Mouse (Mus musculus) T-helper 1 cell (primary cell): Measurements from ENCODE around the gene Olfr202.
"Not testable (repeated sequence)": the region's sequence is repeated elsewhere in the genome, so short reads cannot be mapped to it uniquely, and the experiment has no call there.

Experiments
- in situ Hi-C: fragments of 300-600 bp; cut with MboI, MseI; formaldehyde crosslinking; loops from one replicate; pipeline ENCODE4 v1.15.1; 2025; ENCODE audit warnings: high pct_unique_total_duplicates

Gene Olfr202

GRCm38 (mm10) chr16:59286693-59287092 is at the start of gene Olfr202:
Gene Olfr202, minus strand, starts transcription at chr16:59286793.
- in situ Hi-C loops = no loop called here

DNA sequence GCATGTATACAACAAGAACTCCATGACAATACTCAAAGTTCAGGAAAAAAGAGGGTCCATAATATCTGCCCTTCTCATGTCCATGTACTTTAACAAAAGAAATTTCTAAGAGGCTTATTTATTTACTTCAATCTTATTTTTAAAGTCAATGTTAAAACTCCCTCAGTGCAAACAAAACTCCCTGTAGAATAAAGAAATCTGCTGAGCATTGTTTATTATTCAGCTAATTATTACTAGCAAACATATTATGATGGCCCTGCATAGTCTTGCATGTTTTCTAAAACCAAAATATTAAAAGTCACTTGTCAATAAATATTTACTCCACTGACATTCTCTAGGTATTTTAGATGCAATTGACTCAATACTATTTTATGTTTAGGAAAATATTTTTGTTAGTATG is 44.4 kb upstream of the Olfr202 start, which contains the start of gene Olfr205:
Olfr205 (minus strand) TSS at position 101 of the 400 bp plus-strand sequence.
- in situ Hi-C loops = no loop called here

DNA sequence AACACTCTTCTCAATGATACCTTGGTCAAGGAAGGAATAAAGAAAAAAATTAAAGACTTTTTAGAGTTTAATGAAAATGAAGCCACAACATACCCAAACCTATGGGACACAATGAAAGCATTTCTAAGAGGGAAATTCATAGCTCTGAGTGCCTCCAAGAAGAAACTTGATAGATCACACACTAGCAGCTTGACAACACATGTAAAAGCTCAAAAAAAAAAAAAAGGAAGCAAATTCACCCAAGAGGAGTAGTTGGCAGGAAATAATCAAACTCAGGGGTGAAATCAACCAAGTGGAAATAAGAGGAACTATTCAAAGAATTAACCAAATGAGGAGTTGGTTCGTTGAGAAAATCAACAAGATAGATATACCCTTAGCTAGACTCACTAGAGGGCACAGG is 36.7 kb upstream of the Olfr202 start:
- in situ Hi-C loops = not testable (repeated sequence)

- in situ Hi-C loops = no loop called here
Measured at GRCm38 (mm10) chr16:59318148-59318547, 31.6 kb upstream of the Olfr202 start, which contains the start of gene Olfr204. Gene Olfr204, minus strand, starts transcription at chr16:59318248.

GRCm38 (mm10) chr16:59298581-59298980 is 12.0 kb upstream of the Olfr202 start, which contains the start of gene Olfr203:
Gene Olfr203, plus strand, starts transcription at chr16:59298881.
- in situ Hi-C loops = no loop called here

DNA sequence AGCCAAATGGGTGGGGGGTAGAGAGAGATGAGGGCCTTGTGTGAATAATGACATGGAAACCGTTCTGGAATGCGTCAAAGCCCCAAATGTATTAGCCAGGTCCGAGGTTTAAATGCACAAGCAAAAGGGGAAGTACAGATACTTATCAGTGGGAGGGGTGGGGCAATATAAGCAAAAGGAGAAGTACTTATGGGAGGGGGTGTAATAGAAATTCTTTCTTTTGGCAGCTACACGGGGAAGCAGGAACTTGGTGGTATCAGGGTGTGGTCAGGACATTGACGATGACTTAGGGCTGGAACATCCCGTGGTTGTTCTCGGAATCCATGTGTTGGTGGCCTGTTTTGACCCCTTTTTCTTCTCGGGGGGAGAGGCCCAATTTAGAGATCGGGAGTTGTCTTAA is 983 bp upstream of the Olfr202 start:
- in situ Hi-C loops = not testable (repeated sequence)

- in situ Hi-C loops = no loop called here
Measured at GRCm38 (mm10) chr16:59283476-59283875, 3.1 kb downstream of the Olfr202 start.

GRCm38 (mm10) chr16:59280542-59280941 is 6.1 kb downstream of the Olfr202 start:
- in situ Hi-C loops = no loop called here

DNA sequence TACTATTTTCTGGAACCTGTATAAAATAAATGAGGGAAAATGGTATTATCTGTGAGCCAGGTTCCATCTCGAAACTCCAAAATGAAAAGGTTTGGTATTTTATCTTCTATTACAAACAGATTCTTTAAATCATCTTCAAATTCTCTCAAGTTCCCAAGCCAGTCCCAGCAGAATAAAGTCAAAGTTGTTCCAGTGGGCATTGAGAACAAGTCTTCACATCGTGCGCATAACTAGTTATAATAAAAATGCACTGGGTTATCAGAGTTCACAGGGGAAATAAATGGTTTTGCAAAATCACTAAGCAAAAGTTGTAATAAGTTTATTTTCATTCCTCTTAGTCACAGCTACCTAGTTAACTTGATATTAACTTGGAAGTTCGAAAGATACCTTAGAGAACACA is 14.1 kb downstream of the Olfr202 start, which contains the start of gene Olfr201:
Olfr201 (minus strand) TSS at position 101 of the 400 bp plus-strand sequence.
- in situ Hi-C loops = loop anchor here (5.0 kb wide), 1 partner anchor 45 kb away; no protein-coding TSS in a partner anchor

- in situ Hi-C loops = not testable (repeated sequence)
Measured at GRCm38 (mm10) chr16:59269097-59269496, 17.5 kb downstream of the Olfr202 start.

GRCm38 (mm10) chr16:59249684-59250083 is 36.9 kb downstream of the Olfr202 start:
- in situ Hi-C loops = no loop called here
